Mouse (Mus musculus) small intestine, adult 2 months (tissue): Measurements from ENCODE around the gene Vmn1r151. TPM values are rescaled to one million over a fixed set of nuclear protein-coding genes. Genes with fewer than 3 reads are reported as not detected.
"Not testable (repeated sequence)": the region's sequence is repeated elsewhere in the genome, so short reads cannot be mapped to it uniquely, and the experiment has no call there.

Experiments
- H3K27ac ChIP-seq: fragments of 200-500 bp; 2 replicates; pipeline ENCODE4 v1.5.1; 2012; ENCODE audit warnings: low read depth, low read length, control low read depth, inconsistent platforms; ENCODE audit not compliant: insufficient read depth
- H3K27me3 ChIP-seq: fragments of 200-500 bp; 2 replicates; pipeline ENCODE4 v1.6.1; 2012; ENCODE audit warnings: mild to moderate bottlenecking, moderate library complexity, low read length, inconsistent platforms; ENCODE audit not compliant: control insufficient read depth, insufficient read depth
- H3K36me3 ChIP-seq: fragments of 200-500 bp; 2 replicates; pipeline ENCODE4 v1.6.1; 2012; ENCODE audit warnings: mild to moderate bottlenecking, low read length, control low read depth, inconsistent platforms; ENCODE audit not compliant: control insufficient read depth, insufficient read depth
- H3K4me1 ChIP-seq: fragments of 200-500 bp; 2 replicates; pipeline ENCODE4 v1.6.1; 2012; ENCODE audit warnings: low read length, inconsistent platforms, mixed read lengths; ENCODE audit not compliant: control insufficient read depth, insufficient read depth, insufficient read length
- H3K4me3 ChIP-seq: fragments of 200-500 bp; 2 replicates; pipeline ENCODE4 v1.5.1; 2012; ENCODE audit warnings: low read depth, mild to moderate bottlenecking, control low read depth, inconsistent platforms, low read length, moderate library complexity
- WGBS: fragments of 180-500 bp; shearing (Covaris S2); methylation state at CpG from one replicate; pipeline ENCODE4 v1.1.7; 2018; 5-methylcytosine and 5-hydroxymethylcytosine counted together
- polyA plus RNA-seq: library from polyadenylated mRNA; depleted of rRNA; stranded (reverse); fragments of >200 nt; gene quantifications from 2 replicates; pipeline ENCODE4 v1.2.3, GENCODE M21; 2012; rRNA removed

Gene Vmn1r151
- polyA plus RNA-seq, result not detected in 2 replicates

GRCm38 (mm10) chr7:22499578-22499977, at the start of gene Vmn1r151:
Gene Vmn1r151 (minus strand): TSS chr7:22499678.
- H3K27ac ChIP-seq, H3K27me3 ChIP-seq, H3K4me1 ChIP-seq, H3K36me3 ChIP-seq, H3K4me3 ChIP-seq: not testable (repeated sequence)
- WGBS, result 49% methylated on average over 2 of the region's 3 CpGs

GRCm38 (mm10) chr7:22534787-22535186, 35.3 kb upstream of the Vmn1r151 start, which contains the start of gene Gm8677:
Gene Gm8677 (minus strand): TSS chr7:22534887.
- not testable (repeated sequence) for H3K4me1 ChIP-seq, H3K27ac ChIP-seq, H3K36me3 ChIP-seq, H3K27me3 ChIP-seq, H3K4me3 ChIP-seq
- no CpG with 5 or more reads among the region's 1 CpGs for WGBS

GRCm38 (mm10) chr7:22522667-22523066, 23.2 kb upstream of the Vmn1r151 start, which contains the start of gene Vmn1r152:
Gene Vmn1r152 (plus strand): TSS chr7:22522967.
- WGBS, result no CpG with 5 or more reads among the region's 3 CpGs
- H3K27me3 ChIP-seq, H3K4me1 ChIP-seq, H3K36me3 ChIP-seq, H3K4me3 ChIP-seq, H3K27ac ChIP-seq: not testable (repeated sequence)

- H3K27ac ChIP-seq, H3K4me3 ChIP-seq, H3K27me3 ChIP-seq, H3K4me1 ChIP-seq, H3K36me3 ChIP-seq: not testable (repeated sequence)
- no CpG with 5 or more reads among the region's 5 CpGs for WGBS
Measured at GRCm38 (mm10) chr7:22463975-22464374, 35.5 kb downstream of the Vmn1r151 start, which contains the start of gene Gm10665. Gene Gm10665 (minus strand): TSS chr7:22464075.

Other genes starting within 250 kb of the Vmn1r151 start
- not detected in 2 replicates for gene Gm4187, start 170.0 kb downstream of the Vmn1r151 start, polyA plus RNA-seq
- not detected in 2 replicates for gene Gm8660, start 128.6 kb downstream of the Vmn1r151 start, polyA plus RNA-seq
- gene Vmn1r148, start 86.1 kb downstream of the Vmn1r151 start, polyA plus RNA-seq, result not detected in 2 replicates
- gene Vmn1r149, start 61.4 kb downstream of the Vmn1r151 start, polyA plus RNA-seq, result not detected in 2 replicates
- not detected in 2 replicates for gene Gm10665, start 35.6 kb downstream of the Vmn1r151 start, polyA plus RNA-seq
- gene Vmn1r152, start 23.3 kb upstream of the Vmn1r151 start, polyA plus RNA-seq, result not detected in 2 replicates
- not detected in 2 replicates for gene Gm8677, start 35.2 kb upstream of the Vmn1r151 start, polyA plus RNA-seq
- not detected in 2 replicates for gene Gm4201, start 65.7 kb upstream of the Vmn1r151 start, polyA plus RNA-seq
- not detected in 2 replicates for gene Gm4565, start 88.4 kb upstream of the Vmn1r151 start, polyA plus RNA-seq
- gene Vmn1r155, start 158.3 kb upstream of the Vmn1r151 start, polyA plus RNA-seq, result not detected in 2 replicates
- gene Gm8693, start 192.6 kb upstream of the Vmn1r151 start, polyA plus RNA-seq, result not detected in 2 replicates
- not detected in 2 replicates for gene Gm4567, start 220.0 kb upstream of the Vmn1r151 start, polyA plus RNA-seq